Mouse (Mus musculus) limb, embryonic 13.5 days (tissue): ENCODE data around the gene St6galnac3. TPM values are rescaled to one million over a fixed set of nuclear protein-coding genes. Genes with fewer than 3 reads are reported as not detected.

Source experiments
- ATAC-seq: fragments of 200-750 bp; cut with Nextera tagmentation; 2 replicates; pipeline ENCODE4 v1.8.0; 2017; ENCODE audit warnings: low read depth, moderate number of reproducible peaks, moderate TSS enrichment; ENCODE audit not compliant: low FRiP score
- H3K27ac ChIP-seq: fragments of 300-500 bp; sonication (generic); 2 replicates; pipeline ENCODE4 v1.5.1; 2015; ENCODE audit warnings: inconsistent platforms, mild to moderate bottlenecking, moderate library complexity
- H3K27me3 ChIP-seq: fragments of 300-500 bp; sonication (generic); 2 replicates; pipeline ENCODE4 v1.6.1; 2015; ENCODE audit warnings: mild to moderate bottlenecking, inconsistent platforms
- H3K36me3 ChIP-seq: fragments of 300-500 bp; sonication (generic); 2 replicates; pipeline ENCODE4 v1.6.1; 2015; ENCODE audit warnings: inconsistent platforms, mild to moderate bottlenecking, moderate library complexity
- H3K4me1 ChIP-seq: fragments of 300-500 bp; sonication (generic); 2 replicates; pipeline ENCODE4 v1.6.1; 2015; ENCODE audit warnings: inconsistent platforms
- H3K4me2 ChIP-seq: fragments of 300-500 bp; sonication (generic); replicated peaks from 2 replicates; pipeline ENCODE4 v1.6.1; 2015; ENCODE audit warnings: inconsistent platforms, mild to moderate bottlenecking, moderate library complexity
- H3K4me3 ChIP-seq: fragments of 300-500 bp; sonication (generic); 2 replicates; pipeline ENCODE4 v1.5.1; 2015; ENCODE audit warnings: moderate library complexity, mild to moderate bottlenecking, inconsistent platforms
- H3K9ac ChIP-seq: fragments of 300-500 bp; sonication (generic); 2 replicates; pipeline ENCODE4 v1.6.1; 2015; ENCODE audit warnings: mild to moderate bottlenecking, inconsistent platforms
- H3K9me3 ChIP-seq: fragments of 300-500 bp; sonication (generic); 2 replicates; pipeline ENCODE4 v1.6.1; 2016; ENCODE audit warnings: inconsistent platforms
- WGBS: fragments of 180-500 bp; shearing (Covaris S2); methylation state at CpG from one replicate; pipeline ENCODE4 v1.1.7; 2015; 5-methylcytosine and 5-hydroxymethylcytosine counted together
- microRNA-seq: library from miRNA; unstranded; fragments of <30 nt; microRNA quantifications from one replicate; pipeline ENCODE4, GENCODE M21; 2016
- polyA plus RNA-seq: library from polyadenylated mRNA; unstranded; fragments of >200 nt; fragmentation: Nextera tagmentation; extraction: Ambion mirVana; gene quantifications from 2 replicates; pipeline ENCODE4 v1.2.1, GENCODE M21; 2015

Gene St6galnac3
- polyA plus RNA-seq, 1 experiment from 2014 or later: 53.7 TPM

DNA sequence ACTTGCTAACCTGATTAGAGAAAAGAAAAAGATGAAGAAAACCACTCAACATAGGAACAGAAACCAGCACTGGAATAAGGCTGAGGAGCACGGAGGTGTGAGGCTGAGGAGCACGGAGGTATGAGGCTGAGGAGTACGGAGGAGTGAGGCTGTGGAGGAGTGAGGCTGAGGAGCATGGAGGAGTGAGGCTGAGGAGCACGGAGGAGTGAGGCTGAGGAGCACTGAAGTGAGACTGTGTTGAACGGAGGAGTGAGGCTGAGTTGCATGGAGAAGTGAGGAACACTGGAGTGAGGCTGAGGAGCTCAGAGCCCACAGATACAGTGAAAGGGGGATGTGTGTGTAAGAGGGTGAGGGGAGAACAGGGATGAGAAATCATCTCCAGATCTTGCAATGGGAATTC lies 564.3 kb downstream of the St6galnac3 start:
- no peak overlapping the region for H3K4me2 ChIP-seq
- no peak; the same call in 1 of the 2 replicates for ATAC-seq
- no peak overlapping the region for H3K27ac ChIP-seq
- no peaks in the 10 kb centered on the region for H3K36me3 ChIP-seq
- no peaks in the 10 kb centered on the region for H3K27me3 ChIP-seq
- no peak overlapping the region for H3K9ac ChIP-seq
- no peak overlapping the region for H3K4me3 ChIP-seq
- WGBS: 89% methylated on average over 5 of the region's 5 CpGs
- no peaks in the 10 kb centered on the region for H3K4me1 ChIP-seq
- H3K9me3 ChIP-seq: no peaks in the 10 kb centered on the region

DNA sequence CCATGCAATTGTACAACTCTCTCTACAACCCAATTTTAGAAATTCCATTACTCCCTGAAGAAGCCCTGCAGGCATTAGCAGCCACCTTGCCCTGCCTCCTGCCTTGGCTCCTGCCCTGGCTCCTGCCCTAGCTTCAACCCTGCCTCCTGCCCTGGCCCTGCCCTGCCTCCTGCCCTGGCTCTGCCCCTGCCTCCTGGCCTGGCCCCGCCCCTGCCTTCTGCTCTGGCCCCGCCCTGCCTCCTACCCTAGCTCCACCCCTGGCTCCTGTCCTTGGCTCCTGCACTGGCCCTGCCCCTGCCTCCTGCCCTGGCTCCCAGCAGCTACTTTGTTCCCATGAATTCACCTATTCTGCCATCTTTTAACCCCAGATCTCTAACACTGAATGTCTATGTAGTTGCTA lies 576.1 kb downstream of the St6galnac3 start:
- Histone ChIP-seq H3K4me3 (no peak overlapping the region), H3K27ac (no peak overlapping the region), H3K9me3 (no peaks in the 10 kb centered on the region), H3K4me1 (0 out of 2 replicates have a peak, but pooled peaks cover 4% of the 10 kb centered on the region), H3K27me3 (no peaks in the 10 kb centered on the region), H3K4me2 (no peak overlapping the region), H3K36me3 (no peaks in the 10 kb centered on the region), H3K9ac (no peak overlapping the region)
- ATAC-seq: no peak
- 8% methylated on average over 2 of the region's 2 CpGs for WGBS

Small RNAs within 50 kb of the gene (microRNA-seq; reads per million reads assigned to microRNA genes)
- not detected for gene Gm27405

Other genes starting within 250 kb of the St6galnac3 start
- gene Asb17, start 119.0 kb upstream of the St6galnac3 start, polyA plus RNA-seq: 0.45 and 0.55 TPM in 2 replicates
- 0.13 and 0.22 TPM in 2 replicates for gene Msh4, start 181.0 kb upstream of the St6galnac3 start, polyA plus RNA-seq
- 41.5 and 46.7 TPM in 2 replicates for gene Rabggtb, start 187.8 kb upstream of the St6galnac3 start, polyA plus RNA-seq
- 57.6 and 61.5 TPM in 2 replicates for gene Acadm, start 219.5 kb upstream of the St6galnac3 start, polyA plus RNA-seq
- gene Slc44a5, start 248.3 kb upstream of the St6galnac3 start, polyA plus RNA-seq: 1.0 TPM in 2 replicates